Mouse (Mus musculus): ENCODE results near the gene Adgrg6.

The Adgrg6 gene

DNA sequence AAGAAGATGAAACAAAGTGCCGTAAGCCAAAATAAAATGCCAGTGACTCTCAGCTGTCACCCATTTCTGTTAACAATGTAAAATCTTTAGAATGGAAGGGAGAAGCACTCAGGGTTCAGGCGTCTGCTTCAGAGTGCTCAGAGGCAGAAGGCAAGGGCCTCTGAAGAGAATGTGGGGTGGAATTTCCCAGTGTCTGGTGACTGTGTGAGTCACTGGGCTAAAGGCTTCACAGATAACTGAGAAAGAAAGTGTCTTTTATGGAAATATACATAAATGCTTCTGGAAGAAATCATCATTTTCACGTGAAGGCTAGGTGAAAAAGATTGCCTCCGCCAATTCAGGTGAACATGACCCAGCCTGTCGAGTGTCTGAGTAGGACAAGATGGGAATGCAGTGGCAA is 159.9 kb downstream of the Adgrg6 start:
- DNase-seq (ENCODE audit: low spot score), result no peak

DNA sequence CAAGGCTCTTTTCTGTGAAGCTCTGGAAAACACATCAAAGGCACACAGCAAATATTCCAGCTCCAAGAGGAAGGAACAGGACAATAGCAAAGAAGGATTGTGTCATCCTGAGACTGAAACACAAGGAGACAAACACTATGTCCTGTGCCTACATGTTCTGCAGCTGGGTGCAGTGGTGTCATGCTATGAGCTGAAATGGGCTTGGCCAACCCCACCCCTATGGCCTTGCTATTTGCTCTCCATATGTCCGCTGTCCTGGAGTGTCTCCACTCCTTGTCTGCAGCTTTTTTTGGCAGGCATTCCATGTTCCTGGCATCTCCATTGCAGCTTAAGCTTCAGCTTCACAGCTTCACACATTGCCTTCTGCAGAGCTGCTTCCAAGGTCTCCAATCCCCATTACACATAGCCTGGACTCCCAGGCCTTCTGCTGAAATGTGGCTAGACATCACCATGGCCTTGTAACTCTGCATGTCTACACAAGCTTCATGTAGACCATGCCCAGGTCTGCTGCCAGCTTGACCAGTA is 180.3 kb downstream of the Adgrg6 start:
- no peak for DNase-seq (ENCODE audit: low spot score)

DNA sequence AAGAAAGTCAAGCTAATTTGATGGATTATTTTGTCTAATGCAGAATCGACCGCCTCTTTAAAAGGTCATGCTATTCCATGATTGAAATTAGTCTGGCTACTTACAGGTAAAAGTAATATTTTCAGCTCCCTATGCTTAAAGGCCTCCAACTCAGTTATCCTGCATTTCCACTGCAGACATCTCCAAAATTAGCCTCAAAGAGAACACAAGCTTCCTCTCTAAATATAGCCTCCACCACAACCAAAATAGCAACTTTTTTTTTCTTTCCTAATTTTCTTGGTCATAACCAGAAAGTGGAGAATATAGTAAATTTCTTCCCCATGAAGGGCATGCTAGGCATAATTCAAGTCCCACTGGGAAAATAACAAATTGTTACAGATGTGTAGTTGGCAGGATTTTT is 182.2 kb downstream of the Adgrg6 start:
- DNase-seq (ENCODE audit: low spot score), result no peak

DNA sequence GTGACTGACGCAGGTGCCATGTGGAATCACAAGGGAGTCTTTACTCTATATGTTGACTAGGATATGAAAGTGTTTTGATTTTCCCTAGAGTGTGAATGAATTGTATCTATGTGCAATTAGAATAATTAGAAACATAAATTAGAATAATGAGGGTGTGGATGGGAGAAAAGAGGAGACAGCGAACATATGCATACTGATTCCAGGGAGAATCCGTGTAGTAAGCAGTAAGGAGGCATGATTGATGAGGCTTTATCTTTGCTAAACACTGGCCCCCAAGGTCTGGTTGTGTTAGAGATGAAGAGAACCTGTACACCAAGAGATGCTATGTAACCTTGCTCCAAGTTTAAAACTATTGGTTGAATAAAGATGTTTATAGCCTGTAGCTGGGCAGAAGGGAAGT is 187.2 kb downstream of the Adgrg6 start:
- no peak for DNase-seq (ENCODE audit: low spot score)

All from ovary, postnatal 36 days (tissue).